Mouse (Mus musculus): Measurements from ENCODE around the gene Gm45717.

Gm45717 gene

GRCm38 (mm10) chr7:140942341-140942740 lies 13.4 kb downstream of the Gm45717 start:
- DNase-seq = no peak

- DNase-seq = peak; percentile 83 to 85
Observed at GRCm38 (mm10) chr7:140941222-140942051, 14.3 kb downstream of the Gm45717 start, which contains the start of gene Pgghg. TSS of gene Pgghg (plus strand) at chr7:140941391.

GRCm38 (mm10) chr7:140939669-140940171 lies 16.0 kb downstream of the Gm45717 start:
- DNase-seq = no peak

- DNase-seq = no peak
Observed at GRCm38 (mm10) chr7:140938896-140939295, 16.8 kb downstream of the Gm45717 start.

- no peak for DNase-seq
Observed at GRCm38 (mm10) chr7:140938436-140938835, 17.3 kb downstream of the Gm45717 start.

- no peak for DNase-seq
Observed at GRCm38 (mm10) chr7:140927181-140927580, 28.6 kb downstream of the Gm45717 start.

- DNase-seq = no peak
Observed at GRCm38 (mm10) chr7:140923070-140923775, 32.5 kb downstream of the Gm45717 start.

GRCm38 (mm10) chr7:140922398-140923069 lies 33.2 kb downstream of the Gm45717 start:
- peak; percentile 94 to 95 for DNase-seq

GRCm38 (mm10) chr7:140921225-140921975 lies 34.3 kb downstream of the Gm45717 start:
- no peak for DNase-seq

- no peak for DNase-seq
Observed at GRCm38 (mm10) chr7:140920418-140921029, 35.2 kb downstream of the Gm45717 start, which contains the start of gene Nlrp6. TSS of gene Nlrp6 (plus strand) at chr7:140920902.

GRCm38 (mm10) chr7:140919911-140920310 lies 35.8 kb downstream of the Gm45717 start:
- no peak for DNase-seq

- DNase-seq = no peak
Observed at GRCm38 (mm10) chr7:140914031-140914690, 41.6 kb downstream of the Gm45717 start.

GRCm38 (mm10) chr7:140912846-140913482 lies 42.8 kb downstream of the Gm45717 start:
- no peak for DNase-seq

GRCm38 (mm10) chr7:140912293-140912692 lies 43.4 kb downstream of the Gm45717 start:
- DNase-seq = no peak

- DNase-seq = peak; percentile 87 to 88
Observed at GRCm38 (mm10) chr7:140908634-140909107, 47.1 kb downstream of the Gm45717 start.

- no peak for DNase-seq
Observed at GRCm38 (mm10) chr7:140908181-140908580, 47.6 kb downstream of the Gm45717 start.

- DNase-seq = no peak
Observed at GRCm38 (mm10) chr7:140907697-140908096, 48.0 kb downstream of the Gm45717 start.

GRCm38 (mm10) chr7:140907131-140907530 lies 48.6 kb downstream of the Gm45717 start:
- no peak for DNase-seq

- DNase-seq = no peak
Observed at GRCm38 (mm10) chr7:140905642-140906081, 50.1 kb downstream of the Gm45717 start.

GRCm38 (mm10) chr7:140903212-140903611 lies 52.5 kb downstream of the Gm45717 start:
- DNase-seq = peak; percentile 91 to 95
